Mouse (Mus musculus): ENCODE data around the gene Arhgap15. TPM values are rescaled to one million over a fixed set of nuclear protein-coding genes. Genes with fewer than 3 reads are reported as not detected.
A peak's percentile ranks its signal among the peaks of the same experiment; 100 is the strongest.

Gene Arhgap15
- polyA plus RNA-seq, 1 experiment from 2014 or later: 2.8 TPM

GRCm38 (mm10) chr2:44352885-44353284 lies 604.3 kb downstream of the Arhgap15 start:
- no peak for ATAC-seq (ENCODE audit: insufficient read depth, low FRiP score)
- no peak overlapping the region for H3K27ac ChIP-seq (ENCODE audit: low read length)

GRCm38 (mm10) chr2:44353594-44353993 lies 605.0 kb downstream of the Arhgap15 start:
- WGBS: 68% methylated on average over 4 of the region's 4 CpGs
- Histone ChIP-seq H3K9me3 (replicated peaks; ENCODE audit: control insufficient read depth, low read length) (no peaks in the 10 kb centered on the region), H3K27ac (ENCODE audit: low read length) (no peak overlapping the region), H3K4me2 (ENCODE audit: low read depth, low read length) (no peak overlapping the region), H3K4me3 (replicated peaks; ENCODE audit: low read length) (no peak overlapping the region), H3K27me3 (ENCODE audit: control insufficient read depth, insufficient read depth, low read length) (no peaks in the 10 kb centered on the region), H3K9ac (ENCODE audit: low read length) (no peak overlapping the region), H3K36me3 (ENCODE audit: control insufficient read depth, insufficient read depth, low read length) (no peaks in the 10 kb centered on the region), H3K4me1 (ENCODE audit: control insufficient read depth, insufficient read depth, low read length) (no peaks in the 10 kb centered on the region)
- no peak for ATAC-seq (ENCODE audit: insufficient read depth, low FRiP score)

More at GRCm38 (mm10) chr2:44352885-44353284, 604.3 kb downstream of the Arhgap15 start:
- Histone ChIP-seq H3K27me3 (ENCODE audit: control insufficient read depth, insufficient read depth, low read length) (no peaks in the 10 kb centered on the region), H3K4me3 (replicated peaks; ENCODE audit: low read length) (no peak overlapping the region), H3K36me3 (ENCODE audit: control insufficient read depth, insufficient read depth, low read length) (no peaks in the 10 kb centered on the region), H3K4me2 (ENCODE audit: low read depth, low read length) (no peak overlapping the region), H3K4me1 (ENCODE audit: control insufficient read depth, insufficient read depth, low read length) (no peaks in the 10 kb centered on the region), H3K9me3 (replicated peaks; ENCODE audit: control insufficient read depth, low read length) (no peaks in the 10 kb centered on the region), H3K9ac (ENCODE audit: low read length) (no peak overlapping the region)
- WGBS: 42% methylated on average over 7 of the region's 7 CpGs

GRCm38 (mm10) chr2:44354786-44355185 lies 606.2 kb downstream of the Arhgap15 start:
- H3K27ac ChIP-seq (ENCODE audit: low read length): peak overlapping the region; percentile 90; the same call in 1 of the 2 replicates
- H3K4me2 ChIP-seq (ENCODE audit: low read depth, low read length): no peak overlapping the region
- ATAC-seq (ENCODE audit: insufficient read depth, low FRiP score): no peak
- H3K4me3 ChIP-seq (replicated peaks; ENCODE audit: low read length): no peak overlapping the region
- no peaks in the 10 kb centered on the region for H3K4me1 ChIP-seq (ENCODE audit: control insufficient read depth, insufficient read depth, low read length)
- H3K9me3 ChIP-seq (replicated peaks; ENCODE audit: control insufficient read depth, low read length): no peaks in the 10 kb centered on the region
- H3K27me3 ChIP-seq (ENCODE audit: control insufficient read depth, insufficient read depth, low read length): no peaks in the 10 kb centered on the region
- WGBS: 73% methylated on average over 4 of the region's 4 CpGs
- no peaks in the 10 kb centered on the region for H3K36me3 ChIP-seq (ENCODE audit: control insufficient read depth, insufficient read depth, low read length)
- H3K9ac ChIP-seq (ENCODE audit: low read length): no peak overlapping the region

GRCm38 (mm10) chr2:44355316-44355715 lies 606.7 kb downstream of the Arhgap15 start:
- Histone ChIP-seq H3K9me3 (replicated peaks; ENCODE audit: control insufficient read depth, low read length) (no peaks in the 10 kb centered on the region), H3K27ac (ENCODE audit: low read length) (peak overlapping the region; percentile 90), H3K9ac (ENCODE audit: low read length) (no peak overlapping the region), H3K4me2 (ENCODE audit: low read depth, low read length) (no peak overlapping the region), H3K4me1 (ENCODE audit: control insufficient read depth, insufficient read depth, low read length) (no peaks in the 10 kb centered on the region), H3K27me3 (ENCODE audit: control insufficient read depth, insufficient read depth, low read length) (no peaks in the 10 kb centered on the region), H3K36me3 (ENCODE audit: control insufficient read depth, insufficient read depth, low read length) (no peaks in the 10 kb centered on the region), H3K4me3 (replicated peaks; ENCODE audit: low read length) (no peak overlapping the region)
- 44% methylated on average over 11 of the region's 11 CpGs for WGBS
- ATAC-seq (ENCODE audit: insufficient read depth, low FRiP score): peak; percentile 23; the same call in 1 of the 2 replicates

GRCm38 (mm10) chr2:44356248-44356886 lies 607.7 kb downstream of the Arhgap15 start:
- Histone ChIP-seq H3K4me3 (replicated peaks; ENCODE audit: low read length) (no peak overlapping the region), H3K9me3 (replicated peaks; ENCODE audit: control insufficient read depth, low read length) (no peaks in the 10 kb centered on the region), H3K27me3 (ENCODE audit: control insufficient read depth, insufficient read depth, low read length) (no peaks in the 10 kb centered on the region), H3K4me1 (ENCODE audit: control insufficient read depth, insufficient read depth, low read length) (no peaks in the 10 kb centered on the region), H3K9ac (ENCODE audit: low read length) (no peak overlapping the region), H3K4me2 (ENCODE audit: low read depth, low read length) (no peak overlapping the region), H3K36me3 (ENCODE audit: control insufficient read depth, insufficient read depth, low read length) (no peaks in the 10 kb centered on the region), H3K27ac (ENCODE audit: low read length) (peak overlapping the region; percentile 80)
- WGBS: 42% methylated on average over 5 of the region's 5 CpGs
- ATAC-seq (ENCODE audit: insufficient read depth, low FRiP score): peak; percentile 90

- H3K27ac ChIP-seq (ENCODE audit: low read length): peak overlapping the region; percentile 80
These were observed 608.2 kb downstream of the Arhgap15 start for GRCm38 (mm10) chr2:44356887-44357251.

GRCm38 (mm10) chr2:44380225-44380624 lies 631.6 kb downstream of the Arhgap15 start:
- WGBS: 67% methylated on average over 2 of the region's 2 CpGs
- no peak overlapping the region for H3K4me3 ChIP-seq (replicated peaks; ENCODE audit: low read length)
- H3K27ac ChIP-seq (ENCODE audit: low read length): no peak overlapping the region
- H3K9ac ChIP-seq (ENCODE audit: low read length): no peak overlapping the region
- no peaks in the 10 kb centered on the region for H3K4me1 ChIP-seq (ENCODE audit: control insufficient read depth, insufficient read depth, low read length)
- no peaks in the 10 kb centered on the region for H3K27me3 ChIP-seq (ENCODE audit: control insufficient read depth, insufficient read depth, low read length)
- H3K36me3 ChIP-seq (ENCODE audit: control insufficient read depth, insufficient read depth, low read length): no peaks in the 10 kb centered on the region
- ATAC-seq (ENCODE audit: insufficient read depth, low FRiP score): no peak
- H3K4me2 ChIP-seq (ENCODE audit: low read depth, low read length): no peak overlapping the region
- no peaks in the 10 kb centered on the region for H3K9me3 ChIP-seq (replicated peaks; ENCODE audit: control insufficient read depth, low read length)

More at GRCm38 (mm10) chr2:44356887-44357251, 608.2 kb downstream of the Arhgap15 start:
- ATAC-seq (ENCODE audit: insufficient read depth, low FRiP score): no peak
- Histone ChIP-seq H3K9me3 (replicated peaks; ENCODE audit: control insufficient read depth, low read length) (no peaks in the 10 kb centered on the region), H3K36me3 (ENCODE audit: control insufficient read depth, insufficient read depth, low read length) (no peaks in the 10 kb centered on the region), H3K4me3 (replicated peaks; ENCODE audit: low read length) (no peak overlapping the region), H3K27me3 (ENCODE audit: control insufficient read depth, insufficient read depth, low read length) (no peaks in the 10 kb centered on the region), H3K4me2 (ENCODE audit: low read depth, low read length) (no peak overlapping the region), H3K4me1 (ENCODE audit: control insufficient read depth, insufficient read depth, low read length) (no peaks in the 10 kb centered on the region), H3K9ac (ENCODE audit: low read length) (no peak overlapping the region)
- WGBS: 73% methylated on average over 6 of the region's 6 CpGs

- no peak for ATAC-seq (ENCODE audit: insufficient read depth, low FRiP score)
- Histone ChIP-seq H3K4me3 (replicated peaks; ENCODE audit: low read length) (no peak overlapping the region), H3K4me1 (ENCODE audit: control insufficient read depth, insufficient read depth, low read length) (no peaks in the 10 kb centered on the region), H3K27me3 (ENCODE audit: control insufficient read depth, insufficient read depth, low read length) (no peaks in the 10 kb centered on the region), H3K4me2 (ENCODE audit: low read depth, low read length) (no peak overlapping the region), H3K9ac (ENCODE audit: low read length) (no peak overlapping the region), H3K36me3 (ENCODE audit: control insufficient read depth, insufficient read depth, low read length) (no peaks in the 10 kb centered on the region), H3K27ac (ENCODE audit: low read length) (no peak overlapping the region), H3K9me3 (replicated peaks; ENCODE audit: control insufficient read depth, low read length) (no peaks in the 10 kb centered on the region)
- 89% methylated on average over 6 of the region's 6 CpGs for WGBS
These were observed 635.9 kb downstream of the Arhgap15 start for GRCm38 (mm10) chr2:44384541-44384940.

GRCm38 (mm10) chr2:44389556-44389955 lies 640.9 kb downstream of the Arhgap15 start:
- Histone ChIP-seq H3K9ac (ENCODE audit: low read length) (no peak overlapping the region), H3K4me3 (replicated peaks; ENCODE audit: low read length) (no peak overlapping the region), H3K36me3 (ENCODE audit: control insufficient read depth, insufficient read depth, low read length) (no peaks in the 10 kb centered on the region), H3K27ac (ENCODE audit: low read length) (no peak overlapping the region), H3K9me3 (replicated peaks; ENCODE audit: control insufficient read depth, low read length) (no peaks in the 10 kb centered on the region), H3K4me2 (ENCODE audit: low read depth, low read length) (no peak overlapping the region), H3K27me3 (ENCODE audit: control insufficient read depth, insufficient read depth, low read length) (no peaks in the 10 kb centered on the region), H3K4me1 (ENCODE audit: control insufficient read depth, insufficient read depth, low read length) (no peaks in the 10 kb centered on the region)
- 86% methylated on average over 4 of the region's 4 CpGs for WGBS
- no peak for ATAC-seq (ENCODE audit: insufficient read depth, low FRiP score)

Measured in stomach, embryonic 16.5 days (tissue).